Mouse (Mus musculus) lung, postnatal 0 days (tissue): ENCODE results near the gene Sept1. TPM values are rescaled to one million over a fixed set of nuclear protein-coding genes. Genes with fewer than 3 reads are reported as not detected.

ENCODE experiments used
- ATAC-seq: fragments of 200-750 bp; cut with Nextera tagmentation; 2 replicates; pipeline ENCODE4 v1.8.0; 2017; ENCODE audit warnings: moderate library complexity
- DNase-seq: peaks from one replicate; pipeline ENCODE4 v3.0.0-alpha.2; 2016; ENCODE audit warnings: low spot score
- H3K27ac ChIP-seq: fragments of 300-500 bp; sonication (generic); 2 replicates; pipeline ENCODE4 v1.5.1; 2014; ENCODE audit warnings: antibody characterized with exemption, mild to moderate bottlenecking, low read length, mixed read lengths
- H3K27me3 ChIP-seq: fragments of 300-500 bp; sonication (generic); replicated peaks from 2 replicates; pipeline ENCODE4 v1.6.1; 2014; ENCODE audit warnings: low read length, mixed read lengths; ENCODE audit not compliant: insufficient read depth
- H3K36me3 ChIP-seq: fragments of 300-500 bp; sonication (generic); 2 replicates; pipeline ENCODE4 v1.6.1; 2014; ENCODE audit warnings: low read length, mixed read lengths; ENCODE audit not compliant: insufficient read depth
- H3K4me1 ChIP-seq: fragments of 300-500 bp; sonication (generic); 2 replicates; pipeline ENCODE4 v1.6.1; 2014; ENCODE audit warnings: antibody characterized with exemption, low read depth, low read length, mixed read lengths; ENCODE audit not compliant: insufficient read depth
- H3K4me2 ChIP-seq: fragments of 300-500 bp; sonication (generic); replicated peaks from 2 replicates; pipeline ENCODE4 v1.6.1; 2014; ENCODE audit warnings: low read depth, mild to moderate bottlenecking, low read length, moderate library complexity, mixed read lengths
- H3K4me3 ChIP-seq: fragments of 300-500 bp; sonication (generic); 2 replicates; pipeline ENCODE4 v1.5.1; 2014; ENCODE audit warnings: low read depth, low read length
- H3K9ac ChIP-seq: fragments of 300-500 bp; sonication (generic); replicated peaks from 2 replicates; pipeline ENCODE4 v1.6.1; 2014; ENCODE audit warnings: low read depth, mild to moderate bottlenecking
- H3K9me3 ChIP-seq: fragments of 300-500 bp; sonication (generic); 2 replicates; pipeline ENCODE4 v1.6.1; 2016; ENCODE audit warnings: low read length, mixed read lengths
- CTCF ChIP-seq: IDR thresholded peaks from 2 replicates; pipeline ENCODE4 v1.5.1; 2016; ENCODE audit warnings: antibody characterized with exemption, mild to moderate bottlenecking
- EP300 ChIP-seq: IDR thresholded peaks from 2 replicates; pipeline ENCODE4 v1.6.1; 2016; ENCODE audit warnings: antibody characterized with exemption, mild to moderate bottlenecking, control low read depth
- WGBS: fragments of 180-500 bp; shearing (Covaris S2); extraction: QIAGEN DNeasy Blood & Tissue Kit; methylation state at CpG from one replicate; pipeline ENCODE4 v1.1.7; 2014; 5-methylcytosine and 5-hydroxymethylcytosine counted together
- polyA plus RNA-seq: library from polyadenylated mRNA; unstranded; fragments of >200 nt; fragmentation: Nextera tagmentation; extraction: Ambion mirVana; gene quantifications from 2 replicates; pipeline ENCODE4 v1.2.1, GENCODE M21; 2015

Sept1 gene
- polyA plus RNA-seq, 1 experiment from 2014 or later, result 13.0 TPM

DNA sequence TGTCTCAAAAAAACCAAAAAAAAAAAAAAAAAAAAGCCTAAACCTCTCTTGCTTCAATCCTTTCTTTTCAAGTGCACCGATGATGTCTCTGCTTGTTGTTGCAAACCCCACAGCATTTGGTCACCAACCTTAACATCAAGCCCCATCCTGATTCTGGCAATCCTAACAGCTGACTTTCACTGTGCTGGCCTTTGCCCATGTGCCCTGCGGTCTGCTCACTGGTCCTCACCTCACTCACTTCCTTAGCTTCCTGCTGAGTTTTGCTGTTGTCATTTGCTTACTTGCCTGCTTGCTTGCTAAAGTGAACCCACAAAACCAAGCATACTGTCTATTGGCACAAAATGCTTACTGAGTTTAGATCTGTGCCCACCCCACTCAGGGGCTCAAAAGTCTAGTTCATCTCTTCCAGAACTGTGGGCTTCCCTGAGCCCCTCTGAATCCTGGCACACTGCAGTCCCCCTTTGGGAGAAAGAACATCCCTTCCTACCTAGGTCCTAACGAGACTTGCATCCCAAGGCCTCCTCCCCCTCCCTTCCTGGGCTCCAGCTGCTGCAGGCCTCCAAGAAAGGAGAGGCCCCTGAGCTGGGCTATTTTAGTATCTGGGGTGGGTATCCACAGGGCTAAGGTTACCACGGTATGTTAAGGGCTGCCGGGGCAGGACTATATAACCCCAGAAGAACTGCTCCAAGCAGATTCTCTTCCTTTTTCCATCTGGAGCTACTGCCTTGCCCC, 21.8 kb downstream of the Sept1 start:
- 69% methylated on average over 5 of the region's 5 CpGs for WGBS
- no peak for DNase-seq
- Histone ChIP-seq H3K27ac (no peak overlapping the region), H3K4me1 (peaks cover 14% of the 10 kb centered on the region; the same call in 1 of the 2 replicates), H3K9me3 (no peaks in the 10 kb centered on the region), H3K27me3 (no peaks in the 10 kb centered on the region), H3K36me3 (no peaks in the 10 kb centered on the region), H3K4me3 (no peak overlapping the region), H3K4me2 (no peak overlapping the region), H3K9ac (no peak overlapping the region)
- ATAC-seq, result no peak
- no peak for TF ChIP-seq CTCF
- TF ChIP-seq EP300, result no peak

DNA sequence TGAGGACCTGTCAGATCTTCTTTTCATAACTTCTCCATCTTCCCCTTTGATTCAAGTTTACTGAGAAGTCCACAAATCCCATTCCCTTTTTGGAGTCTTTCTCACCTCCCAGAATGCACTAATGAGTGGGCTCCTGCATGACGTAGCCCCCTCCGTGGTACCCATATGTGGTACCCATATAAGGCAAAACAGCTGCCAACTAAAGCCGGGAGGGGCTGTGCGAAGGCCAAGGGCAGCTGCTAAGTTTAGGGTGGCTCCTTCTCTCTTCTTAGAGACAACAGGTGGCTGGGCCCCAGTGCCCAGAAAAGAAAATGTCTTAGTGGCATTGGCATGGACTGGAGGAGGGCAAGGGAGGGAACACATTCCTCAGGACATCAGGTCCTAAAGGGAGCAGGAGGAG, 22.7 kb downstream of the Sept1 start:
- TF ChIP-seq CTCF, result no peak
- H3K9me3 ChIP-seq, result no peaks in the 10 kb centered on the region
- no peaks in the 10 kb centered on the region for H3K36me3 ChIP-seq
- WGBS, result 93% methylated on average over 4 of the region's 4 CpGs
- no peak overlapping the region for H3K9ac ChIP-seq
- H3K4me3 ChIP-seq, result no peak overlapping the region
- ATAC-seq (no peak), DNase-seq (no peak)
- H3K27ac ChIP-seq, result no peak overlapping the region
- no peaks in the 10 kb centered on the region for H3K27me3 ChIP-seq
- no peak overlapping the region for H3K4me2 ChIP-seq
- peaks cover 14% of the 10 kb centered on the region; the same call in 1 of the 2 replicates for H3K4me1 ChIP-seq

GRCm38 (mm10) chr7:127209851-127210250, 23.1 kb downstream of the Sept1 start:
- WGBS, result 71% methylated on average over 5 of the region's 5 CpGs
- H3K4me1 ChIP-seq, result peaks cover 11% of the 10 kb centered on the region; the same call in 1 of the 2 replicates
- no peak overlapping the region for H3K27ac ChIP-seq
- DNase-seq (no peak), ATAC-seq (no peak)
- no peak overlapping the region for H3K4me3 ChIP-seq
- no peaks in the 10 kb centered on the region for H3K36me3 ChIP-seq
- peak overlapping the region; percentile 52 for H3K4me2 ChIP-seq
- H3K27me3 ChIP-seq, result no peaks in the 10 kb centered on the region
- no peak overlapping the region for H3K9ac ChIP-seq
- no peaks in the 10 kb centered on the region for H3K9me3 ChIP-seq
- TF ChIP-seq EP300, result no peak
- no peak for TF ChIP-seq CTCF

- Histone ChIP-seq H3K4me1 (peaks cover 11% of the 10 kb centered on the region; the same call in 1 of the 2 replicates), H3K27me3 (no peaks in the 10 kb centered on the region), H3K9ac (peak within 1 kb of the TSS; percentile 84), H3K4me2 (peak within 1 kb of the TSS; percentile 95), H3K4me3 (peak within 1 kb of the TSS; percentile 85), H3K27ac (peak within 1 kb of the TSS; percentile 85), H3K36me3 (no peaks in the 10 kb centered on the region), H3K9me3 (no peaks in the 10 kb centered on the region)
- TF ChIP-seq CTCF, result peak; percentile 81
- TF ChIP-seq EP300, result peak; percentile 16
- ATAC-seq (peak; percentile 95), DNase-seq (peak; percentile 100)
- 0% methylated on average over 27 of the region's 44 CpGs for whole genome bisulfite sequencing
Observed at GRCm38 (mm10) chr7:127208553-127209438, 24.1 kb downstream of the Sept1 start, which contains the start of gene Mylpf. TSS of gene Mylpf (plus strand) at chr7:127208890.

- H3K9ac ChIP-seq, result peak within 1 kb of the TSS; percentile 84
- H3K27ac ChIP-seq, result peak within 1 kb of the TSS; percentile 85
- H3K4me3 ChIP-seq, result peak within 1 kb of the TSS; percentile 85
- WGBS, result 3% methylated on average over 12 of the region's 44 CpGs
- peaks cover 11% of the 10 kb centered on the region; the same call in 1 of the 2 replicates for H3K4me1 ChIP-seq
- no peaks in the 10 kb centered on the region for H3K27me3 ChIP-seq
- no peaks in the 10 kb centered on the region for H3K9me3 ChIP-seq
- no peaks in the 10 kb centered on the region; the same call in 1 of the 2 replicates for H3K36me3 ChIP-seq
- DNase-seq, result no peak
- peak within 1 kb of the TSS; percentile 95 for H3K4me2 ChIP-seq
- no peak for ATAC-seq
- TF ChIP-seq CTCF, result peak; percentile 6; the same call in 1 of the 2 replicates
- TF ChIP-seq EP300, result no peak
Observed at GRCm38 (mm10) chr7:127208295-127208552, 24.7 kb downstream of the Sept1 start, which contains the start of gene Tbc1d10b. TSS of gene Tbc1d10b (minus strand) at chr7:127208468.
